Mouse (Mus musculus): ENCODE measurements around the gene Hivep3. TPM values are rescaled to one million over a fixed set of nuclear protein-coding genes. Genes with fewer than 3 reads are reported as not detected.

The Hivep3 gene
- total RNA-seq, 1 experiment from 2014 or later = 3.3 TPM

DNA sequence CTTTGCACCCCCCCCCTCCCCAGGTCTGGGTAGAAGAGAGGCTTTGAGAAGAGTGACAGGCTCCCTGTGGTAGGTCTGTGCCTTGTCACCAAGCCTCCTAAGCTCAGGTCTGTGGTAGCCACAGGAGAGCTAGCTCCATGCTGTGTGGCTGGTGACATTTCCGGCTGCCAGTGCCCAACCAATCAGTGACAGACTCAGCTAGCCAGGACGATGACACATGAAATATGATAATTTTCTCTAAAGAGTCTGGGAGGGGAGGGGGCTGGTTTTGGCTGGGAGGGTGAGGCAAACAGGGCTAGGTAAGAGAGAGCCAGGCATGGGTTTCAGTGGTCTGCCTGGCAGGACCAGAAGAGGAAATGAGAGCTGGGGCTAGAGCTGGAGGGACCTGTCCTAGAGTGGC is 79.2 kb downstream of the Hivep3 start:
- ATAC-seq (ENCODE audit: extremely low read depth, insufficient number of reproducible peaks, low FRiP score, poor library complexity, severe bottlenecking) = peak; percentile 40; the same call in 1 of the 2 replicates

DNA sequence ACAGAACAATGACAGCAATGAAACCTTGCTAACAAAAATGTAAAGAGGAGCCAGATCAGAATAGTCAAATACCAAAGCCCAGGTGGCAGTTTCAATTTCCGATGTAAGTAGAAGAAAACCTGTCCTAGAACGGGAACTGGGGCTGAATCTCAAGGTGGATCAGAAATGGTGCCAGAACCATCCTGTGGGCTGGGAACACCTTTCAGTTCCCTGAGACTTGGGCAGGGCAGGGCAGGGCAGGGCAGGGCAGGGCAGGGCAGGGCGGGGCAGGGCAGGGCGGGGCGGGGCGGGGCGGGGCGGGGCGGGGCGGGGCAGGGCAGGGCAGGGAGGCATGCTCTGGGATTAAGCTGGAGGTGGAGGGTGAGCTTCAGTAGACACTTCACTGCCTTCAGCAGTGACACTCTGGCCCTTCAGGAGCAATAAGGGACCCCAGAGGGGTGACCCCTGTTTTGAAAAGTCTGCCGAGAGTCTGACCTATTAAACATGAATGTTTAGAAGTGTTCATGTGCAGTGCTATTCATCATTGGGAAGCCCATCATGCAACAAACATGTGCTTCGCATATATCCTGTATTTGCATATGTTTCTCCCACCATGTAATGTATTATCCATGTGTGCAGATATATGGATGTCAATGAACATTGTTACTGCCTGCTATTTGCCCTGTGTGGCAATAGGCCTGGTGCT is 80.1 kb downstream of the Hivep3 start:
- ATAC-seq (ENCODE audit: extremely low read depth, insufficient number of reproducible peaks, low FRiP score, poor library complexity, severe bottlenecking) = no peak

DNA sequence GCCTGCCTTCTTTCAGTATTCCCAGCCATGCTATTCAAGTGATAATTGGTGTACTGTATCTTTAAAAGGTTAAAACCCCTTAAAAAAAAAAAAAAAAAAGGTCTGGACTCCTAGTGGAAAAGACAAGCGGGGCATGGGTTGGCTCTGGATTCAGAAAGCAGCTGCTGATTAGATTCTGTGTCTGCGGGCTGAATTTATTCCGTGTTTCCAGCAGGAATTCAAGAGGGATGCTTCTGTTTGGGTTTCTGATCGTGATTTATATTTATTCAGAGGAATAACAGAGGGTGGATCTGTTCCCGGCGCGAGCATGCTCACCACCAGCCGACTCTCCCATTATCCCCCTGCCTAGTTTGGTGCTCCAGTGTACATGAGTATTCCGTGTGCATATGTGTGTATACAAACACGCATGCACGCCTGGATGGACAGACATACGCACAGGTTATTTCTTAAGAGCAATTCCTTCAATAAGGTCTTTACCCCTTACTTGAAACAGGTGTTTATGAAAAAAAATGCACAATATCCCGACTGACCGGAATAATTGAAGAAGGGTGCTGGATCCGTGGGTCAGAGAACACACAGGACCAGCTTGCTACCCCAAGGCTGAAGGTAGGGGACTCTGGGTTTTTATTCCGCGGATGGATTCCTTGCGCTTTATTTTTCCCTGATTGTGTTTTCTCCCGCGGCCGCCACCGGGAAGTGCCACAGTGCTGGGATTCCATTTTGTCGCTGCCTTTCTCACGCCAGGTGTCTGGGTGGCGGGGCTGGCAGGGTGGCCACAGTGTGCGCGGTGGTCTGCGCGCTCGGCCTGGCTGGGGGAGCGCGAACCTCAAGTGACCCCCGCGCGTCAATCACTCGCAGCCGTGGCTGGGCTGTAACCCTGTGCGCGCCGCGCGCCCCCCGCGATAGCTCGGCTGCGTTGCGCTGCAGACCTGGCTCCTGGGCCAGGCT is 80.9 kb downstream of the Hivep3 start:
- no peak for ATAC-seq (ENCODE audit: extremely low read depth, insufficient number of reproducible peaks, low FRiP score, poor library complexity, severe bottlenecking)

DNA sequence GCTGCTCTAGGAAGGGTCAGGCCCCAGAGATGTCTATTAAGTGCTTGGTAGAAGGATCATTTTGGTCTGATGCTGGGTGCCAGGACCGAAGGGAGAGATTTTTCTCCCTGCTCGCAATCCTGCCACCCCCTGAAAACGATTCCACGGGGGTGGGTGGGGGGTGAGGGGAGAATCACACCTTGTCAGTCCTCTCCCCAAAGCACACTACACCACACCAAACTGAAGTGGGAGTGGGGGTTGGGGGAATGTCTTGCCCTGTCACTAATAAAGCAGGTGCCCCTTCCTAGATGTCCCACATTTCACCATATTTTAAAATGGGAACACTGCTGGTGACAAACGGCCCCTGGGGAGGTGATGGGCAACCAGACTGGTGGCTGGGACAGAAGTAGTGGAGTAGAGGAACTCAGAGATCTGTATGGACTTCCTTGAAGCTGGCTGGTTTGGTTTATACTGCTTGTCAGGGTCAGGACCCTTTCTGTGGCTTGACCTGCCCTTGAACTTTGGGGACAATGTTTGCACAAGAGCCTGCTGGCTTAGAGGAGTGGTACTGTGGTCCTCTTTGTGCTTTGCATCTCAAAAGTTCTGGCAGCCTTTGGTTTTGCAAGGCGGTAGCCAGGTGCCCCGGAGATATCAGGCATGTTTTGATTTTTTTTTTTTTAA is 81.7 kb downstream of the Hivep3 start:
- no peak for ATAC-seq (ENCODE audit: extremely low read depth, insufficient number of reproducible peaks, low FRiP score, poor library complexity, severe bottlenecking)

DNA sequence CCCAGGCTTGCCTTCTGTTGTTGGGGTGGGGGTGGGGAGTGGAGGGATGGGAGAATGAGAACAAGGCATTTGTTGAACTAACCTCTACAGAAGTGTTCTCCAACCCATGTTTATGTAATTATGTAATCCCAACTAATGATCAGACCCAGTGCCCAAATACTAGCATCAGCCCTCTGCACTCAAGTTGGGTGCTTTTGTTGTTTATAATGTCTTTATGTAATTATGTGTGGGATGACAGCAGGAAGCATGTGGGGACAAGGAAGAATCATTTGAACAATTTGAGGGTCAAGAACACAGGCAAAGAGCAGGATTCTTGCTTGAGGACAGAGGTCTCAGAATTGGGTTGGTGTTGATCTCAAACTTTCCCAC is 82.2 kb downstream of the Hivep3 start:
- ATAC-seq (ENCODE audit: extremely low read depth, insufficient number of reproducible peaks, low FRiP score, poor library complexity, severe bottlenecking) = no peak

DNA sequence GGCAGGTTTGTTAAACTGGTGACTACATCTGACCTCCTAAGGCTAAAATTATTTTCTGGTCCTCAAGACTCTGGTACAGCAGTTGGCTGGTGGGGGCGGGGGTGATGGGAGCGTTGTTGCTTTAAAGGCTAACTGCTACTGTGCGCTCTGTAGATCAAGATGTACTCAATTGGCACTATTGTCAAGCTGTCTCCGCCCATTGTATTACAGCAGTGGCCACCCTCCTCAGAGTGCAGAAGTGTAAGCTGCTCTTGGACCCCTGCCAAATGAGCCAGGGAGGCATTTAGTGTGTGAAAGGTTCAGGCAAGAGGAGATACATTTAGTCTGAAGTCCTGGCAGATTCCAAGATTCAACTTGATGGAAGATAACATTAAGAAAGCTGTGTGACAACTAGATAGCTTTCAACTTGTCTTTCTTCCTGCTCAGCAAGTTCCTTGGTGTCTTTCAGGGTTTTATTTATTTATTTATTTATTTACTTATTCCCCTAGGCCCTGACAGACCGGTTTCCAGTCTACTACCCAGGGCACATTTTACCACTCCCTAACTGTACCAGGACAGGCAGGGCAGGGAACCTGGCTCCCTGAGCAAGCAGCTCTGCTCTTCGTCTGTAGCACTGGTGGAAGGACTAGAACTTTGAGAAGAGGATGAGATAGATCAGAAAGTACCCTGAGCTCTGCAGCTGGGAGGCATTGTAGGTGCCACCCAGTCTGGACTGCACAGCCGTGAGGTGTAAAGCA is 83.2 kb downstream of the Hivep3 start:
- no peak for ATAC-seq (ENCODE audit: extremely low read depth, insufficient number of reproducible peaks, low FRiP score, poor library complexity, severe bottlenecking)

DNA sequence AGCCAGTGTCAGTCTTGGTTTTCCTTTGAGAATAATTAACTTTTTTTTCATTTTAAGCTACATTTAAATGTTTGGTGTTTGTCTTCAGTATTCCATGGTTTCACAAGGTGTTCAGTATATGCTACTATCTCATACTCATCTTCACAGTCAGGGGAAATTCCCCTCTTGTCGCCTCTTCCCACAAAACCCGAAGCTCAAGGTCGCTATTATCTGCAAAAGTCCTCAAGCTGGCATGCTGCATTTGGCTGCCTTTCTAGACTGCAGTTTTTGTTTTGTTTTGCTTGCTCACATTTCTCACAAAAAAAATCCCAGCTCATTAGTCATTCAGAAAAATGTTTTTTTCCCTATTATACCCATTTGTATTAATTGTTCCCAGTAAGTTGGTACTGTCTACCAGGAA is 92.4 kb downstream of the Hivep3 start:
- no peak for ATAC-seq (ENCODE audit: extremely low read depth, insufficient number of reproducible peaks, low FRiP score, poor library complexity, severe bottlenecking)

DNA sequence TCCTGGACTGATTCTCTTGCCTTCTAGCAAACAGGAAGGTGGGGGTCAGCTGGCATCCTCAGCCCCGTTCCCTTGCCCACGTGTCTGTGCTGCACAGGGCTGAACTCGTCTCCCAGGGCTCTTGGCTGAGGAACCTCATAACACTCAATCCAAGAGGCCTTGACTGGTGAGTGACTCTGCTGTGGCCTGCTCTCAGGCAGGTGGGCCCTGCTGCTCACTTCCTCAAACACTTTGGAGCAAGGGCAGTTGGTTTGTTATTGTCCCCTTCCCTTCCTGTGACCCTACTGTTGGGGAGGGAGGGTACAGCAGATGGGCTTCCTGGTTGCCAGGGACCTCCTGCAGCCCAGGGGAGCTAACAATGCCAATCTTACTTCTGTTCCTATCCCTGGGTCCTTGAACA is 94.8 kb downstream of the Hivep3 start:
- no peak for ATAC-seq (ENCODE audit: extremely low read depth, insufficient number of reproducible peaks, low FRiP score, poor library complexity, severe bottlenecking)

DNA sequence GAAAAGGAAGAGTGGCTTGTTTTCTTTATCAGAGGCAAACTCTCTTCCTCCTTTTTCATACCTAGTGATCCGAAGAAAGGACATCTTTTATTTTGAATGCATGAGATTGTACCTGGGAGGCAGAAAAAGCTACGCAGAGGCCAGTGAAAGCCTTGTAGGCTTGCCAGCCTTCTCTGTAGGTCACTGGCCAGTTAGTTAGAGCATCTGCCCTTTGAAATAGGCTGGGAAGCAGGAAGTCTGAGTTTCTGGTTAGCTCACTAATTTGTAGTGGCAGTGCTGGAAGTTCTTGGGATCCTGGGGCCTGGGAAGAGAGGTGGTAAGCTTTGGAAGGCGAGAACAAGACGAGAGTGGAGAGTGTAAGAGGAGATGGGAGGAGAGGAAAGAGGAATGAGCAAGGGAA is 95.4 kb downstream of the Hivep3 start:
- ATAC-seq (ENCODE audit: extremely low read depth, insufficient number of reproducible peaks, low FRiP score, poor library complexity, severe bottlenecking) = no peak

DNA sequence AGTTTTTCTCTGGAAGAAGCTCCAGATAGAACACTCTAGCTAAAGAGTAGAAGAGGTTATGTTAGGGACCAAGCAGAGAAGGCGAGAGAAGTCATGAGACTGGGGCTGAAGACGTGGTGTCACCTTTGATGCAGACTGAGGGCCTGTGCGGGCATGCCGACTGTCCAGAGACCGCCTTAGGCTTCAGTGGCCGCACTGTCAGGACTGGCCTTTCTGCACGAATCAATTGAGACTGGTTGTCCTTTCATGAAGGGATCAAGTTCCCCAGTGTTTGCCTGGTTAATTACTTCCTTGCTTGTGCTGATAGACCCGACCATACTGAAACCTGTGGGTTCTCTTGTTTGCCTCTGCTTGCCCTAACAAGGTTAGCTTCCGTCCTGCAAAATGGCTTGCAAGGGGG is 99.7 kb downstream of the Hivep3 start:
- ATAC-seq (ENCODE audit: extremely low read depth, insufficient number of reproducible peaks, low FRiP score, poor library complexity, severe bottlenecking) = no peak

DNA sequence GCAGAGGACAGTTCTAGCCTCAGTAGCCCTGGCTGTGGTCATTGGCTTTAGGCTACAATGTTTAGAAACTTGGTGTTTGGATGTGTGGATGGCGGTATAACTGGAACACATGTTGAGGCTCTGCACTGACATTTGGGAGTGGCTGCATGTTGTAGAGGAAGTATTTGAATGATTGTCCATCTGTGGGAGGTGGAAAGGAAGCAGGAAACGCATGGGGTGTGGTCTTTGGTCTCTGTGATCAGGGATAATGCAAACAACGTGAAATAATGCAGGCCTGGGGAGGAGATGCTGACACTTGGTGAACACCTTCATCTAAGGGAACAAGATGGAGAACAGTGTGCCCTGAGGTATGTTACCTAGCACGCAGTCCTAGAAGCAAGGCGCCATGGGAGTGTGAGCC is 100.3 kb downstream of the Hivep3 start:
- ATAC-seq (ENCODE audit: extremely low read depth, insufficient number of reproducible peaks, low FRiP score, poor library complexity, severe bottlenecking) = no peak

DNA sequence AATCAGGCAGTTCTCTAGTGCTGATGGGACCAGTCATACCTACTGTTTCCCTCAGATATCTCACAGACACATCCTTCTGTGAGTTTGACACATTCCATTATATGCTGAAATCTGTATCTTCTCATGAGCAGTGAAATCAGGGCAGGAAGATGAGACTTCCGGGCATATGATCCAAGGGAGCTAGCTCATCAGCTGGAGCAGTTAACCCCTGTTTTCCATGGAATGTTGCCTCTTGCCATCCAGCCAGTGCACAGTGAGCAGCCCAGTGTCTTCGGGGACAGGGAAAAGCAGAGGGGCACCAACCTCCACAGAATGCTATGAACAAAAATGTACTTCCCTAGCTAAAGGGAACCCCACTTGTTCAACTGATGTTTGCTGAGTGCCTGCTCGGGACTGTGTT is 102.6 kb downstream of the Hivep3 start:
- ATAC-seq (ENCODE audit: extremely low read depth, insufficient number of reproducible peaks, low FRiP score, poor library complexity, severe bottlenecking) = no peak

DNA sequence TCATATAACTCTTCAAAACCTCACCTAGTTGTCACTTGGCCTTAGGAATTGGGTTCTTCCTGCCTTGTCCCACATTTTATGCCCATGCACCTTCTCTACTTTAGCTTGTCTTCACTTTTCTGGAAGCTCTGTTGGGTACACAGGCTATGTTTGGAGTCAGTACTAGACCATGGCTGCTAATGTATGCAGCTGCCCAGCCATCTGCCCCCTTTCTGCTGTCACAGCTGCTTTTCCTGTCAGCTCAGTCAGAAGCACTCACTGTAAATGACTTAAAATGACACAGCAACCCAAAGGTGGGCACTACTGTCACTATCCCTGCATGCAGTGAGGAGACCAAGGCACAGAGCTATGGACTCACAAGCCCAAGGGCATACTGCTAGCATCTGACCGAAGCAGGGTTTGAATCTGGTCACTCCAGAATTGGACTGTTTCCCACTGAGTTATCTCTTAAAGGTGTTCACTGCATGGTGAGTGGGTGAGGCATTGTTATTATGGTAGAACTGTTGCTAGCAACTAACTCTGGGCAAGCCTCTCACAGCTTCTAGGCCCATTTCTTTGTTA is 104.0 kb downstream of the Hivep3 start:
- ATAC-seq (ENCODE audit: extremely low read depth, insufficient number of reproducible peaks, low FRiP score, poor library complexity, severe bottlenecking) = no peak

DNA sequence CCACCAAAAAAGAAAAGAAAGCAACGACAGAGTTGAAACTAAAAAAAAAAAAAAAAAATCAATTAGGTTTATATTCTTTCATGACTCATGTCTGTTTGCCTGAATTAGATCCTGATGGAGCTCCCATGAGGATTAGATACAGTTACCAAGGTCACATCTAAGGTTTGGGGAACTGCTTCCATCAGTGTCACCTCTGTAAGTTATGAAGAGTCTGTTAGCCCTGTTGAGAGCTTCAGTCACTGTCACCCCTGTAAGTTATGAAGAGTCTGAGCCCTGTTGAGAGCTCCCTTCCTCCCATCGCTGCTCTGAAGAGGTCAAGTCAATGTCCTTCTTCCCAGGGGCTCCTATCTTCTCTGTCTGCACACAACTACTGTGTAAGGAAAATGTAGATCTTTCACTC is 104.7 kb downstream of the Hivep3 start:
- no peak for ATAC-seq (ENCODE audit: extremely low read depth, insufficient number of reproducible peaks, low FRiP score, poor library complexity, severe bottlenecking)

DNA sequence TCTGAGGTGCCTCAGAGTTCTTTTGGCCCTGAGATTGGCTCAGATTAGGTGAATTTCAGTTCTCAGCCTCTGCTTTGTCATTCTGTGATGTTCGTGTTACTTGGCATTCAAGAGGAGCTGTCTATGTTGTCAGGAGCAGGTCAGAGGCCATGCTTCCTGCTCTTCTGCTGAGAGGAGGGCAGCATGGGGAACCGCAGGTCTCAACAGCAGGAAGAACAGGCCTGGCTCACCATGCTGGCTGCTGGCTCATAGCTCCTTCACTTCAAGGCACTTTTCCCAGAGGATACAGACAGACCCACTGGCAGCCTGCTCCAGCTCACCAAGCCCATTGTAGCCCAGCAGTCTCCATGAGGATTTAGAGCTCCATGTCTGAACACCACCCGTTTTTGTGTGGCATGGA is 109.7 kb downstream of the Hivep3 start:
- no peak for ATAC-seq (ENCODE audit: extremely low read depth, insufficient number of reproducible peaks, low FRiP score, poor library complexity, severe bottlenecking)

DNA sequence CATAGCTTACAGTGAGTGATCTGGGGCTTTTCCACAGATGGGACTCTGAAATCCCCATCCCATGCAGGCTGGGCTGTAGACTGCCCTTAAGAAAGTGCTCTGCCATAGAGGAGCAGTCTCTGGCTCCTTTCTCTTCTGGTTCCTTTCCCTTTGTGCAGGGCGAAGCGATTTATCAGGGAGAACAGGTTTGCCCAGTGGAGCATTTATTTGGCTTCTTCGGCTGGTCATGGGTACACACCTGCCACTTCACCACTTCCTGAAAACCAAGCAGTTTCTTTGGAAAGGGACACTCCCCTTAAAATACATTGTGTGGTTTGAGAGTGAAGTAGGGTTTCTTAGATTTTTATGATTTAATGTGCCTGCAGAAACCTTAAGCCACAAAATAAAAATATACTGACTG is 110.7 kb downstream of the Hivep3 start:
- no peak for ATAC-seq (ENCODE audit: extremely low read depth, insufficient number of reproducible peaks, low FRiP score, poor library complexity, severe bottlenecking)

DNA sequence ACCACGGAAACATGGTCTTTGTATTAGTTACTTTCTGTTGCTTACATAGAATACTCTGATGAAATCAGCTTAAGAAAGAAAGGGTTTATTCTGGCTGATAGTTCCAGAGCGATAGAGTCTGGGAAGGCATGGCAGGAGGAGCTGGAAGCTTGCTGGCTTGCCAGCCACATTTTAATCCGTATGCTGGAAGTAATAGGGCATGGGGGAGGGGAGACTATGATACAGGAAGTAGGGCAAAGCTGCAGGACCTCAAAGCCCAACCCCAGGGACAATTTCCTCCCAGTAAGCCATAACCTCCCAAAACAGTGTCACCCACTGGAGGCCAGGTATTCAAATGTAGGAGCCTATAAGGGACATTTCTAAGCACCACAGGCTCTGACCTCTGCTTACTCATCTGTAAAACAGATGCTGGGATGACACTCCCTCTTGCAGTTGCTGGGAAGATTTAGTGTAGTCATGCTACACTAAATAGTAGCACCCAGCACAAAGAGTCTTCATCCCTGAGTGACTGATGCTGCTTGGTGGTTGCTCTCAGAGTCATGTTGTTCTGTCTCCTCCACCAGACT is 112.1 kb downstream of the Hivep3 start:
- ATAC-seq (ENCODE audit: extremely low read depth, insufficient number of reproducible peaks, low FRiP score, poor library complexity, severe bottlenecking) = no peak

DNA sequence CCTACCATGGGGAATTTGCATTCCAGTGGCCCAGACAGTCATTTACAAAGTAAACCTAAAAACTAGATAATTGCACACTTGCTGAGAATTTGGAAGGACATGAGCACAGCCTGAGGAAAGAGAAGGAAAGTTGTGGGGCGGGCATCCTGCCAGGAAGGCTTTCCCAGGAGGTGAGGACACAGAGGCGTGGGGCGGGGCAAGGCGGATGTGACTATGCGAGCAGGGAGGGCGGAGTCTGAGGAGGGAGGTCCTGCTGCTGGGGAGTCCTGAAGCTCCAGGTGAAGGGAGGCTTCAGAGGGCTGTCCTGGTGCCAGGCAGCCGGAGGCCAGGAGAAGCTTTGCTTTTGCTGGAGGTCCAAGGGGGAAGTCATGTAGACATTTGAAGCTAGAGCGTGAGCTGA is 118.9 kb downstream of the Hivep3 start:
- ATAC-seq (ENCODE audit: extremely low read depth, insufficient number of reproducible peaks, low FRiP score, poor library complexity, severe bottlenecking) = no peak

Measured in neutrophil, adult 5-6 weeks (primary cell).